Mouse (Mus musculus): Measurements from ENCODE around the gene Tcf20. TPM values are rescaled to one million over a fixed set of nuclear protein-coding genes. Genes with fewer than 3 reads are reported as not detected.

Tcf20 gene
- polyA plus RNA-seq, 1 experiment from 2014 or later, result 15.5 TPM

DNA sequence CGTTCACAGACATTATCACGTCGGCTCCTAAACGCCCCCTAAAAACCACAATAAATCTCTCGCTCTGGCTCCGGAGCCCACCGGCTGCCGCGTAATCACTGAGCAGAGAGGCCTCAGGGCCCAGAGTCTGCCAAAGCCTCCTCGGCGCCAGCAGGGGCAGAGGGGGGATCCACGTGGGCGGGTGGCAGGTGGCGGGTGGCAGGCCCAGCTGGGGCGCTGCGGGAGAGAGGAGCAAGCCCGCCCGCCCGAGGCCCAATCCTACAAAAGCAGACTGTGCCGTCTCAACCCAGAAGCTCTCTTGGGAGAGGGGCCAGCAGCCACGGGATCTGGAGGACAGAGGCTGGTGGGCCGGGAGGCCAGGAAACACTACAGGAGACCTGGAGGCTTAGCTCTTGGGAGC lies 19.2 kb downstream of the Tcf20 start:
- H3K4me3 ChIP-seq (ENCODE audit: low read depth, low read length), result no peak overlapping the region
- H3K4me2 ChIP-seq (replicated peaks; ENCODE audit: low read depth, low read length), result peak overlapping the region; percentile 39
- H3K27ac ChIP-seq (ENCODE audit: low read length), result peak overlapping the region; percentile 68
- H3K9me3 ChIP-seq (ENCODE audit: control insufficient read depth, low read depth, low read length), result no peaks in the 10 kb centered on the region
- peak; percentile 29; the same call in 1 of the 2 replicates for ATAC-seq (ENCODE audit: insufficient number of reproducible peaks, insufficient read depth, low FRiP score, low read depth)
- no peaks in the 10 kb centered on the region for H3K27me3 ChIP-seq (ENCODE audit: control insufficient read depth, insufficient read depth, low read length)
- H3K4me1 ChIP-seq (ENCODE audit: control insufficient read depth, insufficient read depth, low read length), result peaks cover 25% of the 10 kb centered on the region
- 3% methylated on average over 22 of the region's 22 CpGs for WGBS
- H3K36me3 ChIP-seq (ENCODE audit: control insufficient read depth, insufficient read depth, low read length), result no peaks in the 10 kb centered on the region
- H3K9ac ChIP-seq (replicated peaks; ENCODE audit: low read depth, low read length), result peak overlapping the region; percentile 18; the same call in 1 of the 2 replicates

DNA sequence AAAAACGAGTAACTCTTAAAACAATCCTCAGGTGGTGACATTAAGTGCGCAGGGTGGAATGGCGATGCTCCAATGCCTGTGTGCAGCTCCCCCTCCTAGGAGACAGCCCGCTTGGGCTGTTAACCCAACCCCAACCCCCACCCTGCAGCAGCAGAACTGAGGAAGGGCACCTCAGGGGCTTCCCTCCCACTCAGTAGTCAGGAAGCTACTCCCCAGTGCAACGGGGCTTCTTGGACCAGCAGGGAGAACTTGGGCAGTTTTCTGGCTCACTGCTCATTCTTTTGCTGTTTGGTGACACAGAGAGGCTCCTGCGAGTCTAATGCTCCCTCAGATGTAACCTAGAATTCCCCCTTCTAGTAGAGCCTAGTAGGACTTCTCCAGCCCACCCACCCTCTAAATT lies 19.7 kb downstream of the Tcf20 start:
- H3K4me2 ChIP-seq (replicated peaks; ENCODE audit: low read depth, low read length), result peak overlapping the region; percentile 39
- no peak for ATAC-seq (ENCODE audit: insufficient number of reproducible peaks, insufficient read depth, low FRiP score, low read depth)
- H3K4me1 ChIP-seq (ENCODE audit: control insufficient read depth, insufficient read depth, low read length), result peaks cover 27% of the 10 kb centered on the region
- no peaks in the 10 kb centered on the region for H3K36me3 ChIP-seq (ENCODE audit: control insufficient read depth, insufficient read depth, low read length)
- H3K9ac ChIP-seq (replicated peaks; ENCODE audit: low read depth, low read length), result peak overlapping the region; percentile 18; the same call in 1 of the 2 replicates
- peak overlapping the region; percentile 68 for H3K27ac ChIP-seq (ENCODE audit: low read length)
- no peak overlapping the region for H3K4me3 ChIP-seq (ENCODE audit: low read depth, low read length)
- WGBS, result 33% methylated on average over 6 of the region's 6 CpGs
- no peaks in the 10 kb centered on the region for H3K27me3 ChIP-seq (ENCODE audit: control insufficient read depth, insufficient read depth, low read length)
- H3K9me3 ChIP-seq (ENCODE audit: control insufficient read depth, low read depth, low read length), result no peaks in the 10 kb centered on the region

DNA sequence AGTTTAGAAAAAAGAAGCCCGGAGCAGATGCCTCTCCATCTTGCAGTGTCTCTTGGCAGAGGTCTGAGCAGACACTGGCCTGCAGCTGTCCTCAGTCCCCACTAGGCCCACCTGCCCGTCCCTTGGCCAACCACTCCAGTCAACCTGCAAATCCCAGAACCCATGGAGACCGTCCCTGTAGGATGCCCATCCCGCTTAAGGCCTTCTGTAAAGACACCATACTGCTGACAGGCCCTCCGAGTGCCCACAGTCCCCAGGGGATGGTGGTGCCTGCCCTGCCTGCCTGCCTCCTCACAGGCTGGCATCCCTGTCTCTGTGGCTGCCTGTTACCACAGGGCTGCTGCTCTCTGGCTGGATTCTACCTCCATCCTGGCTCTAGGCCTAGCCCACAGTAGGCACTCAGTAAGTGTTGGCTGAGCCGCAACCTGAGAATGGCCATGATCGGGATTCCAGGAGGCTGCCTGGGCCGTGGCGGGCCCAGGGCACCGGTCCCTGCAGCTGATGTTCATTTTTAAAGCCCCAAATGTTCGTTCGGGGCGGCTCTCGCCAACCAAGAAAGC lies 23.3 kb downstream of the Tcf20 start:
- Histone ChIP-seq H3K4me2 (replicated peaks; ENCODE audit: low read depth, low read length) (peak overlapping the region; percentile 78), H3K9ac (replicated peaks; ENCODE audit: low read depth, low read length) (0 out of 2 replicates have a peak overlapping the region, but pooled peaks have one; percentile 21), H3K4me3 (ENCODE audit: low read depth, low read length) (no peak overlapping the region), H3K36me3 (ENCODE audit: control insufficient read depth, insufficient read depth, low read length) (no peaks in the 10 kb centered on the region), H3K27ac (ENCODE audit: low read length) (0 out of 2 replicates have a peak overlapping the region, but pooled peaks have one; percentile 33), H3K4me1 (ENCODE audit: control insufficient read depth, insufficient read depth, low read length) (peaks cover 55% of the 10 kb centered on the region), H3K27me3 (ENCODE audit: control insufficient read depth, insufficient read depth, low read length) (no peaks in the 10 kb centered on the region), H3K9me3 (ENCODE audit: control insufficient read depth, low read depth, low read length) (no peaks in the 10 kb centered on the region)
- 72% methylated on average over 14 of the region's 14 CpGs for WGBS
- no peak for ATAC-seq (ENCODE audit: insufficient number of reproducible peaks, insufficient read depth, low FRiP score, low read depth)

DNA sequence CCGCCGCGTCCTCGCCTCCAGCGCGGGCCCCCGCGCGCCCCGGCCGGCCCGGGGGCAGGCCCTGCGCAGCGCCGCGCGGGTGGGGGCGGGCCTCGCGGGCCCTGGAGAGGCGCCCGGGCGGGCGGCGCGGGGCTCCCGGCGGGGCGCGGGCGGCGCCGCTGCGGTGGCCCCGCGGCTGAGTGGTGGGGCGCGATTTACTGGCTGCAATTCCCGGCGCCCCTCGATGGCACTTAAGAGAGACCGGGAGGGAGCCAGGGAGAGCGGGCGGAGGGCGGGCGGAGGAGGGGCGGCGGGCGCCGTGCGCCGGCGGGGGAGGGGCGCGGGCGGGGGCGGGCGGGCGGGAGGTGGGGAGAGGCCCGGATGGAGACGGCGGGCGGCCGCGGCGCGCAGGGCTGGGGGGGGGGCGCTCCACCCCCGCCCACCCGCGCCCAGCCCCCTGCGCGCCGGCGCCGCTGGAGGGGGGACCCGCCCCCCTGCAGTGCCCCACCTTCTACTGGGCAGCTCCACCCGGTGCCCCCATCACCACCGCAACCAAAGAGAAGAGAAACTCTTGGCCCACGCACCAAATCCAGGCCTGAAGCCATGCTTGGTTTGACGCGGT lies 24.0 kb downstream of the Tcf20 start:
- H3K4me2 ChIP-seq (replicated peaks; ENCODE audit: low read depth, low read length), result peak overlapping the region; percentile 78
- 0 out of 2 replicates have a peak overlapping the region, but pooled peaks have one; percentile 33 for H3K27ac ChIP-seq (ENCODE audit: low read length)
- no peaks in the 10 kb centered on the region for H3K27me3 ChIP-seq (ENCODE audit: control insufficient read depth, insufficient read depth, low read length)
- 2% methylated on average over 30 of the region's 82 CpGs for WGBS
- no peaks in the 10 kb centered on the region for H3K9me3 ChIP-seq (ENCODE audit: control insufficient read depth, low read depth, low read length)
- ATAC-seq (ENCODE audit: insufficient number of reproducible peaks, insufficient read depth, low FRiP score, low read depth), result peak; percentile 54
- peak overlapping the region; percentile 60; the same call in 1 of the 2 replicates for H3K9ac ChIP-seq (replicated peaks; ENCODE audit: low read depth, low read length)
- peaks cover 55% of the 10 kb centered on the region for H3K4me1 ChIP-seq (ENCODE audit: control insufficient read depth, insufficient read depth, low read length)
- H3K4me3 ChIP-seq (ENCODE audit: low read depth, low read length), result peak overlapping the region; percentile 28
- no peaks in the 10 kb centered on the region for H3K36me3 ChIP-seq (ENCODE audit: control insufficient read depth, insufficient read depth, low read length)

DNA sequence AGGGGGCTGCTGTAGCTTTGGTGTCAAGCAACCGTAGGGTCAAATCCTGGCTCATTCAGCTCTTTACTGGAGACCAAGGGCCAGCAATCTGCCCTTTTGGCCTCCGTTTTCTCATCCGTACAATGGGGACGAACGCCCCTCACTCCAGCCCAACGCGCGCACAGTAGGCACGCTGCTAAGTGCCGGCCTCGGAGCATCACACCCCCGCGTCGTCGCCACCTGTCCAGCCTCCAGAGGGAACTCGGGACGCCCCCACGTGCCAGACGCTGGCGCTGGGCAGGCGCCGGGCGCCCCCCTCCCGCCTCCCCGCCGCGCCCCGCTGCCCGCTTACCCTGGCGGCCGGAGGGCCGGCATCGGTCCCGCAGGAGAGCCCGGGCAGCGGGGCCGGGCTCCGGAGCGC lies 24.6 kb downstream of the Tcf20 start:
- H3K9ac ChIP-seq (replicated peaks; ENCODE audit: low read depth, low read length), result peak overlapping the region; percentile 60; the same call in 1 of the 2 replicates
- no peak for ATAC-seq (ENCODE audit: insufficient number of reproducible peaks, insufficient read depth, low FRiP score, low read depth)
- H3K36me3 ChIP-seq (ENCODE audit: control insufficient read depth, insufficient read depth, low read length), result no peaks in the 10 kb centered on the region
- H3K27me3 ChIP-seq (ENCODE audit: control insufficient read depth, insufficient read depth, low read length), result no peaks in the 10 kb centered on the region
- peaks cover 55% of the 10 kb centered on the region for H3K4me1 ChIP-seq (ENCODE audit: control insufficient read depth, insufficient read depth, low read length)
- H3K4me2 ChIP-seq (replicated peaks; ENCODE audit: low read depth, low read length), result peak overlapping the region; percentile 78
- no peaks in the 10 kb centered on the region for H3K9me3 ChIP-seq (ENCODE audit: control insufficient read depth, low read depth, low read length)
- WGBS, result 2% methylated on average over 30 of the region's 39 CpGs
- H3K4me3 ChIP-seq (ENCODE audit: low read depth, low read length), result peak overlapping the region; percentile 53
- 0 out of 2 replicates have a peak overlapping the region, but pooled peaks have one; percentile 30 for H3K27ac ChIP-seq (ENCODE audit: low read length)

DNA sequence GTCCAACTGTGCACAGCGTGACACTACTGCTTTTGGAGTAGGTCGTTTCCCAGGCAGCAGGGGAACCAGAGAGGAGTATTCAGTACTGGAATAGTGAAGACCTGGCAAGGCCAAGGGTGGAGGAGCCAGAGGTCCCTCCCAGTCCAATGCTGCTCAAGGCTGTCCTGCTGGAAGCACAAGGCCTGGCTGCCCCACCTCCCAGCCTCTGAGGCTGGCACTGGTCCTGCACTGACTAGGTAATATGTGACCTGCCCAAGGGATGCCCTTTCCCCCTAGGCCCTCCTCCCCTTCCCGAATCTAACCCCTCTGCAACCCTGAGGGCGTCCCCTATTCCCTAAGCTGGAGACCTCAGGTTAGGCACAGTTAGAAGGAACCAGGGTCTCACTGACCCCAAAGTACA lies 25.1 kb downstream of the Tcf20 start:
- 40% methylated on average over 4 of the region's 4 CpGs for WGBS
- no peak for ATAC-seq (ENCODE audit: insufficient number of reproducible peaks, insufficient read depth, low FRiP score, low read depth)
- Histone ChIP-seq H3K9me3 (ENCODE audit: control insufficient read depth, low read depth, low read length) (no peaks in the 10 kb centered on the region), H3K4me1 (ENCODE audit: control insufficient read depth, insufficient read depth, low read length) (peaks cover 52% of the 10 kb centered on the region), H3K36me3 (ENCODE audit: control insufficient read depth, insufficient read depth, low read length) (no peaks in the 10 kb centered on the region), H3K27me3 (ENCODE audit: control insufficient read depth, insufficient read depth, low read length) (no peaks in the 10 kb centered on the region), H3K4me3 (ENCODE audit: low read depth, low read length) (peak overlapping the region; percentile 53), H3K4me2 (replicated peaks; ENCODE audit: low read depth, low read length) (peak overlapping the region; percentile 78), H3K9ac (replicated peaks; ENCODE audit: low read depth, low read length) (no peak overlapping the region), H3K27ac (ENCODE audit: low read length) (peak overlapping the region; percentile 1; the same call in 1 of the 2 replicates)

DNA sequence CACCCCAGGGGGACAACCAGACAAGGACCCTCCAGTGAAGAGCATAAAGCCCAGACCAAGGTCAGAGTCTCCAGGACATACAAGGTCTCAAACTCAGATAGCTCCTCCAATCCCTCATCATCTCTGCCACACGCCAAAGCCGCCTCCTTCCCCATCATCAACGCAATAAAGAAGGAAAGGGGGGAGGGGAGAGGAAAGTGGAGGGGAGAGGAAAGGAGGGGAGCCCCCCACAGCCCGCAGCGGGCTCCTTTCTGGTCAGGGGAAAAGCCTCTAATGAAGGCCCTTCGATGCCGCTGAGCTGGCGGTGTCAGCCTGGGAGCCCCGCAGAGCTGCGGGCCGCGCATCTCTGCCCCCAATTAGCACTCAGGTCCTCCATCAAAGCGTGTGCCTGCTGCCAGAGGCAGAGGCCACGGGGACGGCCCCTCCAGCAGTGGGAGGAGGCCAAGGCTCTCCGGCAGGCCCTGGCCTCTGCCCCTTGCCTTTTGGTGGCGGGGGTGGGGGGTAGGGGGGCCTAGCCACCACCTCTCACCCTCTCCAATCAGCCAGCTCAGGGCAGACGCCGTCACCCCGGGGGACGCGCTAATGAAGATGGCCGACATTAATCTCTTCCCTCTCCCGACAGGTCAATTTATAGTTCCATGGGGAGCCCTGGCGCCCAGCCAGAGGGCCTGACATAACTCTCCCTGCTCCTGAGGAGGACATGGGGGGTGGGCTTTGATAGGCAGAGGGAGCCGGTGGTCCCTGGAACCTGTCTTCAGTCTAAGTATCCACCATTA lies 26.7 kb downstream of the Tcf20 start:
- Histone ChIP-seq H3K27ac (ENCODE audit: low read length) (no peak overlapping the region), H3K4me2 (replicated peaks; ENCODE audit: low read depth, low read length) (peak overlapping the region; percentile 78), H3K27me3 (ENCODE audit: control insufficient read depth, insufficient read depth, low read length) (no peaks in the 10 kb centered on the region), H3K4me3 (ENCODE audit: low read depth, low read length) (peak overlapping the region; percentile 21), H3K9ac (replicated peaks; ENCODE audit: low read depth, low read length) (no peak overlapping the region; the same call in 1 of the 2 replicates), H3K36me3 (ENCODE audit: control insufficient read depth, insufficient read depth, low read length) (no peaks in the 10 kb centered on the region), H3K9me3 (ENCODE audit: control insufficient read depth, low read depth, low read length) (no peaks in the 10 kb centered on the region), H3K4me1 (ENCODE audit: control insufficient read depth, insufficient read depth, low read length) (peaks cover 52% of the 10 kb centered on the region)
- ATAC-seq (ENCODE audit: insufficient number of reproducible peaks, insufficient read depth, low FRiP score, low read depth), result no peak
- 6% methylated on average over 26 of the region's 26 CpGs for WGBS

DNA sequence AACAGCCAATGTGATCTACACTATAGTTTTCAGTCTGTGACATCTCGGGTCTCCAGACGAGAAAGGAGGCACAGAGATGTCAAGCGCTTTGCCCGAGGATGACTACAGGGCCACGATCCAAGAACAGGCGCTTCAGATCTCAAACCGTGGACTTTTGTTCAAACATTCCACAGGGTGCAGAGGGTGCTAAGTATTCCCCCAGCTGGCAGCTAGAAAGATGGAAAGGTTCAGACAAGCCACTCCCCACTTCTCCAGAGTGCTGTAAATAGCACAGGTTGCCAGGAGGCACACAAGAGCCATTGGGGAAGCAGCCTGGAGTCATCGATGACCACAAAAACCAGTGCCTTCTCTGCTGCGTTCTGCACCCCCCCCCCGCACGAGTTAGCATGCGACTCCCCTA lies 28.5 kb downstream of the Tcf20 start:
- Histone ChIP-seq H3K4me2 (replicated peaks; ENCODE audit: low read depth, low read length) (0 out of 2 replicates have a peak overlapping the region, but pooled peaks have one; percentile 18), H3K9ac (replicated peaks; ENCODE audit: low read depth, low read length) (no peak overlapping the region), H3K36me3 (ENCODE audit: control insufficient read depth, insufficient read depth, low read length) (no peaks in the 10 kb centered on the region), H3K27ac (ENCODE audit: low read length) (no peak overlapping the region), H3K27me3 (ENCODE audit: control insufficient read depth, insufficient read depth, low read length) (no peaks in the 10 kb centered on the region), H3K4me3 (ENCODE audit: low read depth, low read length) (no peak overlapping the region), H3K4me1 (ENCODE audit: control insufficient read depth, insufficient read depth, low read length) (peaks cover 52% of the 10 kb centered on the region), H3K9me3 (ENCODE audit: control insufficient read depth, low read depth, low read length) (no peaks in the 10 kb centered on the region)
- no peak for ATAC-seq (ENCODE audit: insufficient number of reproducible peaks, insufficient read depth, low FRiP score, low read depth)
- WGBS, result 48% methylated on average over 12 of the region's 12 CpGs

Data from stomach, embryonic 14.5 days (tissue).